Mouse (Mus musculus) hindbrain, embryonic 14.5 days (tissue): ENCODE data around the gene Rnf111. TPM values are rescaled to one million over a fixed set of nuclear protein-coding genes. Genes with fewer than 3 reads are reported as not detected.

Experiments used
- ATAC-seq: fragments of 200-750 bp; cut with Nextera tagmentation; 2 replicates; pipeline ENCODE4 v1.8.0; 2017; ENCODE audit warnings: moderate number of reproducible peaks, mild to moderate bottlenecking, moderate TSS enrichment, moderate library complexity; ENCODE audit not compliant: low FRiP score
- DNase-seq: peaks from one replicate; pipeline ENCODE4 v3.0.0-alpha.2; 2015; ENCODE audit warnings: low spot score
- H3K27ac ChIP-seq: fragments of 300-500 bp; sonication (generic); 2 replicates; pipeline ENCODE4 v1.5.1; 2014; ENCODE audit warnings: mild to moderate bottlenecking, moderate library complexity
- H3K27me3 ChIP-seq: fragments of 300-500 bp; sonication (generic); 2 replicates; pipeline ENCODE4 v1.6.1; 2014; ENCODE audit warnings: mild to moderate bottlenecking, low read length, mixed read lengths; ENCODE audit not compliant: control insufficient read depth, insufficient read depth
- H3K36me3 ChIP-seq: fragments of 300-500 bp; sonication (generic); replicated peaks from 2 replicates; pipeline ENCODE4 v1.6.1; 2014; ENCODE audit not compliant: control insufficient read depth, insufficient read depth
- H3K4me1 ChIP-seq: fragments of 300-500 bp; sonication (generic); replicated peaks from 2 replicates; pipeline ENCODE4 v1.6.1; 2014; ENCODE audit warnings: antibody characterized with exemption, low read length, mixed read lengths; ENCODE audit not compliant: control insufficient read depth, insufficient read depth
- H3K4me2 ChIP-seq: fragments of 300-500 bp; sonication (generic); replicated peaks from 2 replicates; pipeline ENCODE4 v1.6.1; 2014; ENCODE audit warnings: mild to moderate bottlenecking, moderate library complexity
- H3K4me3 ChIP-seq: fragments of 300-500 bp; sonication (generic); replicated peaks from 2 replicates; pipeline ENCODE4 v1.5.1; 2014; ENCODE audit warnings: mild to moderate bottlenecking, low read length
- H3K9ac ChIP-seq: fragments of 300-500 bp; sonication (generic); 2 replicates; pipeline ENCODE4 v1.6.1; 2014
- H3K9me3 ChIP-seq: fragments of 300-500 bp; sonication (generic); 2 replicates; pipeline ENCODE4 v1.6.1; 2016; ENCODE audit warnings: low read length; ENCODE audit not compliant: control insufficient read depth
- WGBS: fragments of 180-500 bp; shearing (Covaris S2); extraction: QIAGEN DNeasy Blood & Tissue Kit; methylation state at CpG from one replicate; pipeline ENCODE4 v1.1.7; 2014; 5-methylcytosine and 5-hydroxymethylcytosine counted together
- polyA plus RNA-seq: library from polyadenylated mRNA; unstranded; fragments of >200 nt; fragmentation: Nextera tagmentation; extraction: Ambion mirVana; gene quantifications from 2 replicates; pipeline ENCODE4 v1.2.1, GENCODE M21; 2014

Rnf111 gene
- polyA plus RNA-seq, 1 experiment from 2014 or later = 31.8 TPM

- Histone ChIP-seq H3K27ac (no peak overlapping the region), H3K4me3 (no peak overlapping the region), H3K27me3 (no peaks in the 10 kb centered on the region), H3K36me3 (no peaks in the 10 kb centered on the region), H3K4me1 (no peaks in the 10 kb centered on the region), H3K9me3 (no peaks in the 10 kb centered on the region), H3K4me2 (no peak overlapping the region), H3K9ac (no peak overlapping the region)
- ATAC-seq = no peak
- no peak for DNase-seq
- 77% methylated on average over 12 of the region's 12 CpGs for WGBS
Measured at GRCm38 (mm10) chr9:70391660-70392562, 111.6 kb downstream of the Rnf111 start.

GRCm38 (mm10) chr9:70391042-70391441 is 112.5 kb downstream of the Rnf111 start:
- H3K4me2 ChIP-seq = no peak overlapping the region
- no peaks in the 10 kb centered on the region for H3K27me3 ChIP-seq
- no peak overlapping the region for H3K27ac ChIP-seq
- no peaks in the 10 kb centered on the region for H3K36me3 ChIP-seq
- WGBS = 89% methylated on average over 5 of the region's 5 CpGs
- ATAC-seq (no peak), DNase-seq (no peak)
- no peaks in the 10 kb centered on the region for H3K4me1 ChIP-seq
- H3K9ac ChIP-seq = no peak overlapping the region
- no peak overlapping the region for H3K4me3 ChIP-seq
- H3K9me3 ChIP-seq = no peaks in the 10 kb centered on the region

GRCm38 (mm10) chr9:70389548-70389947 is 114.0 kb downstream of the Rnf111 start:
- WGBS = 84% methylated on average over 3 of the region's 3 CpGs
- no peak overlapping the region for H3K9ac ChIP-seq
- H3K4me1 ChIP-seq = no peaks in the 10 kb centered on the region
- no peak overlapping the region for H3K4me2 ChIP-seq
- no peak for DNase-seq
- no peaks in the 10 kb centered on the region for H3K9me3 ChIP-seq
- ATAC-seq = no peak
- no peaks in the 10 kb centered on the region for H3K36me3 ChIP-seq
- H3K27me3 ChIP-seq = no peaks in the 10 kb centered on the region
- no peak overlapping the region for H3K4me3 ChIP-seq
- no peak overlapping the region for H3K27ac ChIP-seq

- no peak overlapping the region for H3K4me3 ChIP-seq
- 95% methylated on average over 4 of the region's 4 CpGs for WGBS
- no peaks in the 10 kb centered on the region for H3K36me3 ChIP-seq
- DNase-seq (no peak), ATAC-seq (no peak)
- no peaks in the 10 kb centered on the region for H3K9me3 ChIP-seq
- H3K27ac ChIP-seq = no peak overlapping the region
- no peaks in the 10 kb centered on the region for H3K4me1 ChIP-seq
- no peak overlapping the region for H3K4me2 ChIP-seq
- H3K9ac ChIP-seq = no peak overlapping the region
- no peaks in the 10 kb centered on the region for H3K27me3 ChIP-seq
Measured at GRCm38 (mm10) chr9:70387410-70388119, 116.0 kb downstream of the Rnf111 start.

- Histone ChIP-seq H3K4me1 (no peaks in the 10 kb centered on the region), H3K36me3 (no peaks in the 10 kb centered on the region), H3K9ac (no peak overlapping the region), H3K27me3 (no peaks in the 10 kb centered on the region), H3K9me3 (no peaks in the 10 kb centered on the region), H3K4me2 (no peak overlapping the region), H3K27ac (no peak overlapping the region), H3K4me3 (no peak overlapping the region)
- no peak for DNase-seq
- ATAC-seq = no peak
- 90% methylated on average over 18 of the region's 18 CpGs for WGBS
Measured at GRCm38 (mm10) chr9:70384958-70385728, 118.4 kb downstream of the Rnf111 start.

- Histone ChIP-seq H3K9me3 (no peaks in the 10 kb centered on the region), H3K36me3 (no peaks in the 10 kb centered on the region), H3K4me3 (no peak overlapping the region), H3K9ac (no peak overlapping the region), H3K27ac (no peak overlapping the region), H3K27me3 (no peaks in the 10 kb centered on the region), H3K4me1 (no peaks in the 10 kb centered on the region), H3K4me2 (no peak overlapping the region)
- ATAC-seq (no peak), DNase-seq (no peak)
- WGBS = 97% methylated on average over 4 of the region's 4 CpGs
Measured at GRCm38 (mm10) chr9:70384494-70384893, 119.0 kb downstream of the Rnf111 start.

GRCm38 (mm10) chr9:70383750-70384149 is 119.8 kb downstream of the Rnf111 start:
- ATAC-seq (no peak), DNase-seq (no peak)
- Histone ChIP-seq H3K4me2 (no peak overlapping the region), H3K36me3 (peaks cover under 1% of the 10 kb centered on the region; the same call in 1 of the 2 replicates), H3K27ac (no peak overlapping the region), H3K4me1 (no peaks in the 10 kb centered on the region), H3K9me3 (no peaks in the 10 kb centered on the region), H3K4me3 (no peak overlapping the region), H3K27me3 (no peaks in the 10 kb centered on the region), H3K9ac (no peak overlapping the region)
- WGBS = 70% methylated on average over 10 of the region's 10 CpGs

- H3K4me3 ChIP-seq = no peak overlapping the region
- no peak overlapping the region for H3K27ac ChIP-seq
- peaks cover 8% of the 10 kb centered on the region for H3K36me3 ChIP-seq
- no peak overlapping the region for H3K9ac ChIP-seq
- H3K4me2 ChIP-seq = no peak overlapping the region
- H3K4me1 ChIP-seq = no peaks in the 10 kb centered on the region
- ATAC-seq = no peak
- H3K27me3 ChIP-seq = no peaks in the 10 kb centered on the region
- no peaks in the 10 kb centered on the region for H3K9me3 ChIP-seq
- DNase-seq = no peak
- WGBS = 85% methylated on average over 12 of the region's 12 CpGs
Measured at GRCm38 (mm10) chr9:70382091-70382490, 121.4 kb downstream of the Rnf111 start.
